Mouse (Mus musculus): Measurements from ENCODE around the gene Tldc1.
A peak's percentile ranks its signal among the peaks of the same experiment; 100 is the strongest.

Tldc1 gene

DNA sequence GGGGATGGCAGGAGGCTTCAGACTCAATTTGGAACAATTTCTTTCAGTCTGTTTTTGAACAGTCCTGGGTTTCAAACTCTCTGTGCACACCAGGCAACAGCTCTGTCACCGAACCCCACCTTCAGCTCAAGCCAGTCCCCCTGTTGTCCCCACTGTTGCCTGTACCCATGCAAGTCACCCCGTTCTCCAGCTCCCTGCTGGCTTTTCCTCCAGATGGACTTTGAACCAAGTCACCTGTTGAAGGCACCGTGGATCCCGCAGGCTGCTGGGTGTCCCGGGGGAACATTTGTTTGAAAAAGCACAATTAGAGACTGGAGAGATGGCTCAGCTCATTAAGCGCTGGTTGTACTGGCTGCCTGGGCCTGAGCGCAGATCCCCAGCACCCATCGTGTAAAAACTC is 27.1 kb upstream of the Tldc1 start:
- ATAC-seq (ENCODE audit: insufficient number of reproducible peaks, low FRiP score, low TSS enrichment): no peak

DNA sequence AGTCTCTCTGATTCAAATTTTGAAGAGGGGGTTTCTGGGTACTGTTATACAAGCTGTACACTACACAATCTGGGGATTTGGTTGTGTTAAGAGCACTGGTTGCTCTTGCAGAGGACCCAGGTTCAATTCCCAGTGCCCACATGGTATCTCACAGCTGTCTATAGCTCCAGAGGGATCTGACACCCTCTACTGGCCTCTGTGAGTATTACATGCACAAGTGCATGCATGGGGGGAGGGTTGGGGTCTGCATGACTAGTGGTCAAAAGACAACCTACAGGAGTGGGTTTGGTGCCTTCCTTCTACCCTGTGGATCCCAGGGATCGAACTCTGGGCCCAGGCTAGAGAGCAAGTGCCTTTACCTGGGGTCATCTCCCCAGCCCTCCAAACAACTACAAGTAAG is 24.4 kb upstream of the Tldc1 start:
- no peak for ATAC-seq (ENCODE audit: insufficient number of reproducible peaks, low FRiP score, low TSS enrichment)

DNA sequence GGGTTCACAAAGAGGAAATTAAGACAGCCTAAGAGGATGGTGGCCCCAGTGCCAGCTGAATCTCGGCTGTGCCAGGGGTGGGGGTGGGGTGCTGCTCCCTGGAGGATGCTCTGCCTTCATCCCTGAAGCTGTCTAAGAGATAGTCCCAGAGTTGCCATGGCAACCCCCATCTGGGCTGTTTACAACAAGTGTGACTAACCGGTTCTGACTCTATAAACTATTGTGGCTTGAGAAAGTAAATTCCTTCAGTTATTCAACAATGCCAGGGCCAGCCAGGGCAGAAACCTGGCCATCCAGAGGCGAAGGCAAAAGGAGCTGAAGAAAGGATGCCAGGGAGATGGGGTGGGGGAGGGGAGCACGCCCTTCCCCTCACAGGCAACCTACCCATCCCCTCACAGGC is 23.0 kb upstream of the Tldc1 start:
- no peak for ATAC-seq (ENCODE audit: insufficient number of reproducible peaks, low FRiP score, low TSS enrichment)

DNA sequence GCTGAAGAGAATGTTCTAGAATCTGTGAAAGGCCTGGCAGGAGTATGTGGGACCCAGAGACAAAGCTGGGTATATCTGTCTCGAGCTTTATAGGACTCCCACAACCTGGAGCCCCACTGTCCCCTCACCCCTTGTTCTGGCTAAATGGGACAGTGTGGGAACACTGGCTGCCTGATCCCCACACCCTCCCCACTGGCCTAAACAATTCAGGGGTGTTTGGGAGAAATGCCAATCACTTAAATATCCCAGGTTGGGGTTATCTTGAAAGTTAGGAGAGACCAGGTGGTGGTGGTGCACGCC is 20.7 kb upstream of the Tldc1 start:
- ATAC-seq (ENCODE audit: insufficient number of reproducible peaks, low FRiP score, low TSS enrichment): no peak

DNA sequence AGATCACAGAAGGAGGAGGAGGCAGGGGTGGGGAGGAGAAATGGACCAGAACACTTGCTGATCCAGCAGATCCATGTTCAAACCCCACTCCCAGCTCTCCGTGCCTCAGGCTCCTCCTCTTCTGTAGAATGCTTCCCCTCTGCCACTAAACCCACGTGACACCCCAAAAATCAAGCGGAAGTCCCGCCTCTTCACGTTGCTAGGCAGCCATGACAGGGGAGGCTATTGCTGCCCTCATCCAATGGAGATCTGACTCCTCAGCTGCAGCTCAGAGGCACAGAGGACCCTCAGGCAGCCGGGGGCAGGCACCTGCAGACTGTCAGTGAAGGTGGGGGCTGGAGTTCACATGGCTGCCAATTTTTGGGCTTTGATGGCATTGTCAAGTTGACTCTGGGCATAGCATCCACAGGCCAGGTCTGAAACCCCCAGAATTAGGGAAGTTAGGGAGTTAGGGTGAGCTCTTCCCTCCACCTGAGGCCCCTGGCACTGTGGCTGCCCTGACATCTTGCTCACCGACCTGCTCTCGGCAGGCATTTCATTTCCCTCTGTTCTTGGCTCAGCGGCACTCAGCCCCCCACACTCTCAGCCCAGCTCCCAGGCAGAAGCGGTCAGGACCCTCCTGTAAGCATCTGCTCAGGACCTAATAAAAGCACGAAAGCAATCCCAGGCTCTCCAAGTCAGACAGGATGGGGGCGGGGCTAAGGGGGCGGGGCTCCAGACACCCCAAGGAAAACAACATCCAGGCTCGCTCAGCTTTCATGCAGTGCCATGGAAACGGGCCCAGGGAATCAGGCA is 20.2 kb upstream of the Tldc1 start:
- ATAC-seq (ENCODE audit: insufficient number of reproducible peaks, low FRiP score, low TSS enrichment): 0 out of 2 replicates have a peak, but pooled peaks have one; percentile 23

DNA sequence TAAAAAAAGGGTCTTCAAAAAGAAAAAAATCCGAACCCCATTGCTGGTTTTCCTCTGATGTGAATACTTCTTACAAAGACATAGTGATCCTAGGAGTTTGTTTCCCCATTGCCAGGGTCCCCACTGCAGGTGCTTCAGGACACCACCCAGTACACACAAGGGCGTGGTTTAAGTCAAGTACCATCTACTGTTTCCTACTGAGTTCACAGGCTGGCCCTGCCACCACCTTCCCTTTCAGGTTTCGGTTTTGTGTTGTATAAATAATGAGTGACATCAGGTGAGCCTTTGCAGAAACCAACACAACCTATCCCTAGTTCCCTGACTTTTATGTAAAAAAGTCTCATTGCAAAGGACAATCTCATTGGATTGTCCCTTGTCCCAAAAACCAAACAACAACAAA is 17.4 kb upstream of the Tldc1 start:
- no peak for ATAC-seq (ENCODE audit: insufficient number of reproducible peaks, low FRiP score, low TSS enrichment)

DNA sequence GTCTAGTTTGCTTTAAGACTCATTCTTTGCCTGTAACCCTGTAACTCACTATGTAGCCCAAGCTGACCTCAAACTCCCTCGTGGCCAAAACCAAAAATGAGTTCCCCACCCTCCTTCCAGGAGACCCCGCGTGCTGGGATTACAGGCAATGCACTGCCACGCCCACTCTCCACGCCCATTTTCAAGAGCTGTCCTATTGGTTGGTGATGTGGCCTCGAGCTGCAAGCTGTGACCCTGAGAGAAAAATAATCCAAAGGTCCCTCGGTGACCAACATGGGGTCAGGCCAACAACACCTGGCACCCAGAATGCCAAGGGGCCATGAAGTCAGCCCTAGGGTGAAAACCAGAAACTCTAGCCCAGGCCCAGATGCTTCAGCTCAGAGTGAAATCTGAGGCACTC is 16.5 kb upstream of the Tldc1 start:
- ATAC-seq (ENCODE audit: insufficient number of reproducible peaks, low FRiP score, low TSS enrichment): no peak

DNA sequence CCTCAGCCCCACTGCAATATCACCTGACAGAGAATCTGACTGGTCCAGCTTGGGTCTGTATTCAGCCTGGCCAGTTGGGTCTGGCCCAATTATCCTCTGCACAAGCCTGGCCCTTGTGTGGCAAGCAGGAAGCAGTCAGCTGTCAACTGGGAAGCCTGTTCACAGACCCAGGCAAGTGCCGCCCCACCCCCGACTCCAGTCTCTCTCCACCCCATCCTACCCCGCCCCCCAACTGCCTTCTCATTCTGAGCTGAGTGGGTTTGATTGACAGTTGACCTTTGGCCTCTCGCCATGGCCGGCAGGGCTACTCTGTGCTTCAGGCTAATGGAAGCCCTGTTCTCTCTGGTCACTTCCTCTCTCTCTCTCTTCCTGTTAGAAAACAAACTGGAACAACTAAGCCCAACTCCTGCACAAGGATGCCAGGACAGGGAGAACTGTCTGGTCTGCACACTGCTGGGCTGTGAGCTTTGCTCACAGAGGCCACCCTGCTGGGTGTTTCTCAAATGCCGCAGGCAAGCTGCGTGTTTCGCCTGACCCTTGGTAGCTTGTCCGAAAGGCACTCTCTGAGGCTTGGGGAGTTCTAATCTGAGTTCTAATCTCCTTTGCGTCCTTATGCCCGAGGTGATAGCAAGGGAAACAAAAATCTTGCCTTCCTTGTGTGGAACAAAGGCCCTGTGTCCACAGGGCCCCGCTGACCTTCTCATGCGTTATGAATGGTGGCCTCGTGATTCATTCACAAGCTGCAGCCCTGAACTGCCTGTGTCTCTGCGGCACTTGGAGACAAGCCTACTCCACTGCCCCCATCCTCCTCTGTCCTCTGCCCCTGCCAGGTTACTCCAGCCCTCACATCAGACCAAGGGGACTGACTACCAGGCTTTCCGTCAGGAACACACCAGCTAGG is 13.8 kb upstream of the Tldc1 start:
- 0 out of 2 replicates have a peak, but pooled peaks have one; percentile 24 for ATAC-seq (ENCODE audit: insufficient number of reproducible peaks, low FRiP score, low TSS enrichment)

DNA sequence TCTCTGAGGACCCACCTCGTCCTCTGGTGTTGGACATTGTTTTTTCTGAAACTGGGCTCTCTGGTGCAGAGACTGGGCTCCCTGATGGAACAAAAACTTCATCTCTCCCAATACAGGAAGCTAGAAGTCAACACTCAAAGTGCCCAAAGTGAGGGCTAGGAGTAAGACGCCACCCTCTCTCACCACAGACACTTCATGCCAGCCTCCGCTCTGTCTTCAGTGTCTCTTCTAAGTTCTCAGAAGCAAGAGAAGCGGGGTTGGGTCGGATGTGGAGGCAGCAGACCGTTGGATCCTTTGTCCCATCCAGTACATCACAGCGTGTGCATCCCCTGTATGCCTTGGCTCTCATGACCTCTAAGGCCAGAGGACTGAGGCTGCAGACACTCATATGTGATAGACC is 11.4 kb upstream of the Tldc1 start:
- no peak for ATAC-seq (ENCODE audit: insufficient number of reproducible peaks, low FRiP score, low TSS enrichment)

DNA sequence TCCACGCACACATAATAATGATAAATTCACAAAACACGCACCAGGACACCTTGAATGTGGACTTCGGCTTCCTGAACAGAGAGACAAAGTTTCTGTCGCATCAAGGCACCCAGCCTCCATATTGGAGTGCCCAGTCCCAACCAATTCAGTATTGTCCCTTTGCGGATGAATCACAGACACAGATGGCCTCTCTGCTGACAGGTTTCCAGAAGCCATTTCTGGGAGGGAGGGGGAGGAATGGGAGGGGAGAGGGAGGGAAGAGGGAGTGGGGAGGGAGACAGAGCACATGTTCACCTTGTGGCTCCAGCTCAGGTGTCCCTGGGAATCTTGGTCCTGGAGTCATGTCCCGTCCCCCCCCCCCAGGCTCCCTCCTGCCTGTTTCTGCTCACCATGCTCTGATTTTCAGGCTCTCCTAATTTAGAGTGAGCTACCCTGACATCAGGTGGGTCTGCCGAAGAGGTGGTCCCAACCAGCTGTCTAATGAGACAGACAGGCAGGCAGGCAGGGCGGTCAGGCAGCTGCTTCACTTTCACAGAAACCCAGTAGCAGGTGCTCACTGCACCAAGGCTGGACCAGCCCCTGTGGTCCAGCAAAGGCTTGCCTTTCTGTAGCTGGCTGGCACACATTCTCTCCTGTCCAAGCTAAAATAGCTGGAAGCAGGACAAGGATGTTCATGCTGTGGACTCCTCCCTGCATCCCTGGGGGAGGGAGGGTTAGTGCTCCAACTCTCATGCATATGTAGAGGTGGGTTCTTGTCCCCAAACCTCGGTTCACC is 10.6 kb upstream of the Tldc1 start:
- peak; percentile 37; the same call in 1 of the 2 replicates for ATAC-seq (ENCODE audit: insufficient number of reproducible peaks, low FRiP score, low TSS enrichment)

DNA sequence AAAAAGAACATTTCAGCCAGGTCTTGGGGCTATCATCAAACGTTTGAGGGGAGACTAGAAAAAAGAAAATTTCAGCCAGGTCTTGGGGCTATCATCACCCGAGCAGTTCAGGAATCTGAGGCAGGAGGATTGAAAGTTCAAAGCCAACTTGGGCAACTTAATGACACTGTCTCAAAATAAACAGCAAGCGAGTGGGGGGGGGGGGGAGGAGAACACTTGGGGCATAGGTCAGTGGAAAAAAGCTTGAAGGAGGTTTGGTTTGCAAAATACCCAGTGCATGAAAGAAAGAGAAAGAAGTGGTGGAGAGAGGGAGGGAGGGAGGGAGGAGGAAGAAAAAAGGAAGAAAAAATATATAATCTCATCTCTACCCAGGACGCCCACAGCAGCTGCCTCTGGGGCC is 9.1 kb upstream of the Tldc1 start:
- no peak for ATAC-seq (ENCODE audit: insufficient number of reproducible peaks, low FRiP score, low TSS enrichment)

DNA sequence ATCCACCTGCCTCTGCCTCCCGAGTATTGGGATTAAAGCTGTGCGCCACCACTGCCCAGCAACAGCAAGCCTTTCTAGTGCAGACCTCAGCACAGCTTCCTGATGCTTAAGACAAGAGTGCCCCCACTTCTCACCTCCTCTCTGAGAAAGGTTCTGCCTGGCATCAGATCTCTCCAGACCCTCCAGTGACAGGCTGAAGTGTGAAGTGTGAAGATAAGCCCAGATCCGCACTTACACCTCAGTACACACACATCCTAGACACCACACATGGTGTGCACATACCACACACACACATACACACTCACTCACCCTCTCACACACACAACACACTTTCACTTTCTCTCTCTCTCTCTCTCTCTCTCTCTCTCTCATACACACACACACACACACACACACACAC is 8.7 kb upstream of the Tldc1 start:
- ATAC-seq (ENCODE audit: insufficient number of reproducible peaks, low FRiP score, low TSS enrichment): no peak

DNA sequence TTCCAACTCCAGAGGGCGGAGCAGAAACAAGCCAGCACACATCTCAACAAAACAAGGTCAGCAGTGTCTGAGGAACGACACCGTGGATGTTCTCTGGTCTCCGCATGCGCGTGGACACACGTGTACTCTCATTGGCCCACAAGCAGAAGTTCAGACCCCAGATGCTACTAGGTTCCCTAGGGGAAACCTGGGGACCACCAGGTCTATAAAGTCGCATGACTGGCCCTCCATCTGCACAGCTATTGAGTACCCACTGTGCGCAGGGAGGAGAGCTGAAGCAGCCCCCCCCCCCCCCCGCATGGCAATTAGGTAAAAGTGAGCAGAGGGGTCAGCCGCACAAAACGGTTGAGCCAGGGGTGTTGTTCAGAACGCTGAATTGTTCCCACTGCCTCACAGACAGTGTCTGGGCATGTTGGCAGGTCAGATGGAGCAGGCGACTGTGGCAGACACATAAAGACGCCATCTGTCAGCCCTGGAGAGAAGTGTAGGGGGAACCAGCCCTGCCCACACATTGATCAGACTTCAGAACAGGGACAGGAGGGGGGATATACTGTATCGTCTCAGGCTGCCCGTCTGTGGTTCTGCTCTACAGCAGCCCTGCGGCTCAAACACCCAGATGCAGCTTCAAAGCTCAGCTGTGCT is 7.7 kb upstream of the Tldc1 start:
- no peak for ATAC-seq (ENCODE audit: insufficient number of reproducible peaks, low FRiP score, low TSS enrichment)

DNA sequence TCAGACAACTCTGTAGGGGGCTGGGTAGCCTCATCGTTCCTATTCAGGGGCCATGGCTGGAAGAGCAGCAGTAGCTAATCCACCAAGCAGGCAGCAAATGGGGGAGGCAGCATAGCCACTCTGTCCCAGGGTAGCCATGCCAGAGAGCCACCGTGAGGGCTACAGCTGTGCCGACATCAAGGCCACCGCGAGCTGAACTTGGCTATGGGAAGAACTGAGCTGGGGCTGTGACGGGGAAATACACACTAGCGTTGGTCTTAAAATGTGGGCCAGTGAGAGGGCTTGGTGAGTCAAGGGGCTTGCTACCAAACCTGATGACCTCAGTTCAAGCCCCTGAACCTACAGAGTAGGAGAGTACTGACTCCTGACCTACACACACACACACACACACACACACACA is 6.5 kb upstream of the Tldc1 start:
- ATAC-seq (ENCODE audit: insufficient number of reproducible peaks, low FRiP score, low TSS enrichment): no peak

DNA sequence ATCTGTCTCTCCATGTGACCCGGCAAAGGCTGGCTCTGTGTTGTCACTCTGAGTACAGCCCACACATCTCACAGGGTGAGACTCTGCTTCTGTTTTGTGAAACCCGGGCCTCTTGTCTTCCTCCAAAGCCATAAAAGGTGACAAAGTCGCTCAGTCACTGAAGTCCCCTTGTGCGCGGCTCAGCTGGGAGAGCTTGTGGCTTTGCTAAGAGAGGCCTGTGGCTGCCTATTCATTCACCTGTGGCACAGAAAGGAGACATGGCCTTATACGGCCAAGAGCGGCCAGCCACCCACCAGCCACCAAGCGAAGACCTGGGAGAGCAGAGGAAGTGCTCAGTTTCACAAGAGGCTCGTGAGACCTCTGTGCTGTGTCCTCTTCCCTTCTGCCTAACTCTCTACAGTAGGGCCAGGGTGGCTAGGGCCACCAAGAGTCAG is 5.9 kb upstream of the Tldc1 start:
- no peak for ATAC-seq (ENCODE audit: insufficient number of reproducible peaks, low FRiP score, low TSS enrichment)

DNA sequence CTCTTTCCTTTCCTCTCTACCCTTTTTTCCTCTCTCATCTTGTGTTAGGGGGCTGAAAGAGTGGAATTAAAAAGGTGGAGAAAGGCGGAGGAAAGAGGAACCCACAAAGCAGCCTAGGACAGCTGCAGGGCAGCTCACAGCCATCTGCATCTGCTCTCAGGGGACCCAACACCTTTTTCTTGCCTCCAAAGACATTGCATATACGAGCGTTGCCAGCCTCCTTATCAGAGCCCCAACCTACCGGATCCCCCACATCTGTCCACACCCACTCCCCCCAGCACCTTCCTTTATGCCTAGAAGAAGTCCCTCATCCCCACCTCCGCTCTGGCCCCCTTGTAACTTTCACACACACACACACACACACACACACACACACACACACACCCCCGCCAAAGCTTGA is 5.4 kb upstream of the Tldc1 start:
- ATAC-seq (ENCODE audit: insufficient number of reproducible peaks, low FRiP score, low TSS enrichment): no peak

DNA sequence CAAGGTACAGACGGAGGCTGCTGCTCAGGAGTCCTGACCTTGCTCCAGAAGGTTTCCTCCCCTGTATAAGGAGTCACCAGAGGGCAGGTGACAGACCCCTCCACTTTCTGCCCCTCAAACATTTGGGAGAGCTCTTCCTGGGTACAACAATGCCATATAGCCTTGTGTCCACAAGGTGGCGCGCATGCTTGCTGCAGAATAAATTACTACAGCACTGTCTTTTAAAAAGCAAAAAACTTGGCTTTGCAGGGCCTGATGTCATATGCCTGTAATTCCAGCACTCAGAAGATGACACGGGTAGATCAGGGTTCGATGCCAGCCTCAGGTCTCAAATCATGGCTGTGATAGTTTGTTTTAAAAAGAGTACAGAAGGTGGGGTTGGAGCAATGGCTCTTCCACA is 4.5 kb upstream of the Tldc1 start:
- ATAC-seq (ENCODE audit: insufficient number of reproducible peaks, low FRiP score, low TSS enrichment): no peak

DNA sequence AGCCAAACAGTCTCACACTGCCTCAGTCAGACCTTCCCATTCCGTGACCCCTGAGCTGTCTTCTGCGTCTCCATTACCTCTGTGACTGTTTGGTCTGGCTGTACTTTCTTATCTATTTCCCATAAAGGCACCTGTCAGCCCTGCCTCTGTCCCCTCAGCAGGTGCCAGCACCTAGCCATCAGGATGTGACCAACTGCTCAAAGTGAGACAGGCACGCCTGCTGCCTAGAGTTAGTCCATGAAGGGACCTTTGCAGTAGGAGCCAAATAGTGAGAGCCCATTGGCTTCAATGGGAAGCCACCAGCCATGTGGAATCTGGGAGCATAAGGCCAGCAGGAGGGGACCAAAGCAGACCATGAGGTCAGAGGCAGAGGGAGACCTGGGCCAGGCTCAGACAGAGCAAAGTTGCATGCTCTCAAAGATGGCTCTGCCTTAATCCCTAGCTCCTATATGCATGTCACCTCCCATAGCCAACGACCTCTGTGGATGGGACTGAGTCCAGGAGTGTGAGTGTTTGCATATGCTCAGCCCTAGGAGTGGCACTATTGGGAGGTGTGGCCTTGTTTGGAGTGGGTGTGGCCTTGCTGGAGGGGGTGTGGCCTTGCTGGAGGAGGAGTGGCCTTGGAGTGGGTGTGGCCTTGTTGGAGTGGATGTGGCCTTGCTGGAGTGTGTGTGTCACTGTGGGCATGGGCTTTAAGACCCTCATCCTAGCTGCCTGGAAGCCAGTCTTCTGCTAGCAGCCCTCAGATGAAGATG is 3.0 kb upstream of the Tldc1 start:
- ATAC-seq (ENCODE audit: insufficient number of reproducible peaks, low FRiP score, low TSS enrichment): no peak

DNA sequence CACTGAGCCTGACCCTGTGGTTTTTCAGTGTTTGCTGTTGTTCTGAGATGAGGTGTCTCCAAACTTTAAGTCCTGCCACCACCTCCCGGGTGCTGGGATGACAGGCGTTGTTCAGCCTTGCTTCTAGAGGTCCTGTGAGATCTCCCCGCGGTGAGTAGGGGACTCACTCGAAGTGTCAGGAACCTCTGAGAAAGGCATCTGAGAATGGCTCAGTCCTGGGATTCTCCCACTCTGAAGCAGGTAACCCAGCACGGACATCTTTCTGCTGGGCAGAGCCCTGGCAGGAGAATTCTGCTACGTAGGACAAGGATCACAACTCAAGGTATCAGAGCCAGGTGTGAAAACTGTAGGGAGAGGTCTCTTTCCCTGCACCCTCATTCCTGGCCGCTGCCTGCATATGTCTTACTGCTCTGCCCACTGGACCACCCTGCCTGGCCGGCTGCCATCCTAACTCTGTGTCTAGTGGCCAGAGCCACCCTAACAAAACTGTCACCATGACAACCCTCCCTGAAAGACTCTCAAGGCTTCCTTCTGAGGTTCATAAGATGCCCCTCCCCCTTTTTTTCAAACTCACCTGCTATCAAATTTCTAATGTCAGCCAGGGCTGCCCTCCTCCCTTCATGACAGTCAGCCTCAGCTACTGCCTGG is 2.3 kb upstream of the Tldc1 start:
- ATAC-seq (ENCODE audit: insufficient number of reproducible peaks, low FRiP score, low TSS enrichment): no peak
